Mouse (Mus musculus) kidney, postnatal 0 days (tissue): ENCODE measurements around the gene Fsd1. TPM values are rescaled to one million over a fixed set of nuclear protein-coding genes. Genes with fewer than 3 reads are reported as not detected.

ENCODE experiments used
- ATAC-seq: fragments of 200-750 bp; cut with Nextera tagmentation; replicated peaks from 2 replicates; pipeline ENCODE4 v1.8.0; 2017; ENCODE audit warnings: low read depth, moderate number of reproducible peaks, moderate TSS enrichment, moderate library complexity; ENCODE audit not compliant: low FRiP score
- DNase-seq: peaks from one replicate; pipeline ENCODE4 v3.0.0-alpha.2; 2016; ENCODE audit warnings: low spot score
- H3K27ac ChIP-seq: fragments of 300-500 bp; sonication (generic); 2 replicates; pipeline ENCODE4 v1.5.1; 2014; ENCODE audit warnings: mild to moderate bottlenecking
- H3K27me3 ChIP-seq: fragments of 300-500 bp; sonication (generic); 2 replicates; pipeline ENCODE4 v1.6.1; 2014; ENCODE audit warnings: low read length, mixed read lengths; ENCODE audit not compliant: insufficient read depth
- H3K36me3 ChIP-seq: fragments of 300-500 bp; sonication (generic); 2 replicates; pipeline ENCODE4 v1.6.1; 2014; ENCODE audit warnings: low read length, mixed read lengths; ENCODE audit not compliant: insufficient read depth
- H3K4me1 ChIP-seq: fragments of 300-500 bp; sonication (generic); replicated peaks from 2 replicates; pipeline ENCODE4 v1.6.1; 2014; ENCODE audit warnings: antibody characterized with exemption, low read length, mixed read lengths; ENCODE audit not compliant: insufficient read depth
- H3K4me2 ChIP-seq: fragments of 300-500 bp; sonication (generic); 2 replicates; pipeline ENCODE4 v1.6.1; 2014; ENCODE audit warnings: mild to moderate bottlenecking, low read length, moderate library complexity, mixed read lengths
- H3K4me3 ChIP-seq: fragments of 300-500 bp; sonication (generic); replicated peaks from 2 replicates; pipeline ENCODE4 v1.5.1; 2014; ENCODE audit warnings: low read depth, low read length
- H3K9ac ChIP-seq: fragments of 300-500 bp; sonication (generic); 2 replicates; pipeline ENCODE4 v1.6.1; 2014; ENCODE audit warnings: low read depth, low read length
- H3K9me3 ChIP-seq: fragments of 300-500 bp; sonication (generic); replicated peaks from 2 replicates; pipeline ENCODE4 v1.6.1; 2016; ENCODE audit warnings: low read length, inconsistent platforms, mixed read lengths
- CTCF ChIP-seq: IDR thresholded peaks from 2 replicates; pipeline ENCODE4 v1.5.1; 2016; ENCODE audit warnings: antibody characterized with exemption, low read depth, mild to moderate bottlenecking, moderate library complexity
- WGBS: fragments of 180-500 bp; shearing (Covaris S2); extraction: QIAGEN DNeasy Blood & Tissue Kit; methylation state at CpG from one replicate; pipeline ENCODE4 v1.1.7; 2014; 5-methylcytosine and 5-hydroxymethylcytosine counted together
- polyA plus RNA-seq: library from polyadenylated mRNA; unstranded; fragments of >200 nt; fragmentation: Nextera tagmentation; extraction: Ambion mirVana; gene quantifications from 2 replicates; pipeline ENCODE4 v1.2.1, GENCODE M21; 2015

Fsd1 gene
- polyA plus RNA-seq, 1 experiment from 2014 or later, result 6.7 TPM

DNA sequence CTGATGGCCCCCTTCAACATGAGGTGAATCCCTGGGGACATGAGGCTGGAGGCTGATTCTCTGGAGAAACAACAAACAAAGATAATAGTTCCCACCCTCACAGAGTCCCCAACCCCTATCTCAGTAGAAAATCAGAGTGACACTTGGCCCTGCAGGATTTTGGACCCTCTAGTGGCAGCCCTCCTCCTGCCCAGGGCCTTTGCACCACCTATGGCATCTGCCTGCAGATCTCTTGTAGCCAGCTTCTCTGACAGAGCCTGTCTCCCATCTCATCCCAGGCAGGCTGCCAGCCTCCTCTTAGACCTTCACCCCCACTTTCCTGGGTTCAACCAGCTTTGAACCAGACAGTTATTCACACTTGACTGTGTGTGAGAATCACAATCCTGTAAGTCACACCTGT, 25.5 kb upstream of the Fsd1 start:
- Histone ChIP-seq H3K27me3 (no peaks in the 10 kb centered on the region), H3K4me2 (no peak overlapping the region), H3K27ac (no peak overlapping the region), H3K9me3 (no peaks in the 10 kb centered on the region), H3K36me3 (0 out of 2 replicates have a peak, but pooled peaks cover 7% of the 10 kb centered on the region), H3K4me3 (no peak overlapping the region), H3K9ac (no peak overlapping the region), H3K4me1 (peaks cover 10% of the 10 kb centered on the region)
- DNase-seq, result no peak
- no peak for ATAC-seq
- TF ChIP-seq CTCF, result no peak

GRCm38 (mm10) chr17:55961631-55962030, 24.7 kb upstream of the Fsd1 start:
- DNase-seq, result no peak
- H3K36me3 ChIP-seq, result 0 out of 2 replicates have a peak, but pooled peaks cover 11% of the 10 kb centered on the region
- no peak for TF ChIP-seq CTCF

DNA sequence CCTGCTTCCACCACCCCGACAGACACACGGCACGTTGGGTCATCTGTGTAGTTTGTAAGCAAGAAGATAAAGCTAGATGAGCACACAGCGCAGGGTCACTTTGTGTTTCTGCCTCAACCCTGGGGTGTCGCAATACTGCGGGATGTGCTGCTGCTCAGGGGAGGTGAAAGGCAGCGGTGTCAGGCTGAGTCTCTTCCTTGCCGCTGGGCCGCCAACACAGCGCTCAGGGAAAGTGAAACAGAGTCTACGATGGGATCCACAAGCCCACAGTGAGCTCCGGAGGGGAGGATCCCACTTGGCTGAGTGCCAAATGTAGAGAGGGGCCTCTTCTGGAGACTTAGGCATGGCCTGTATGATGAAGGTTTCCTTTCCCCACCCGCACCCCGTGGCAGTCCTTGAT, 23.1 kb upstream of the Fsd1 start:
- Histone ChIP-seq H3K36me3 (peaks cover 22% of the 10 kb centered on the region; the same call in 1 of the 2 replicates), H3K4me3 (no peak overlapping the region), H3K9ac (no peak overlapping the region), H3K4me2 (no peak overlapping the region), H3K4me1 (peaks cover 10% of the 10 kb centered on the region), H3K27me3 (no peaks in the 10 kb centered on the region), H3K27ac (no peak overlapping the region), H3K9me3 (no peaks in the 10 kb centered on the region)
- ATAC-seq, result no peak
- no peak for TF ChIP-seq CTCF
- 76% methylated on average over 14 of the region's 14 CpGs for WGBS
- no peak for DNase-seq

More at GRCm38 (mm10) chr17:55961631-55962030, 24.7 kb upstream of the Fsd1 start:
- Histone ChIP-seq H3K27ac (no peak overlapping the region), H3K9me3 (no peaks in the 10 kb centered on the region), H3K27me3 (no peaks in the 10 kb centered on the region), H3K4me3 (no peak overlapping the region), H3K9ac (no peak overlapping the region), H3K4me1 (peaks cover 10% of the 10 kb centered on the region), H3K4me2 (no peak overlapping the region)
- no peak for ATAC-seq
- WGBS, result 95% methylated on average over 7 of the region's 7 CpGs

- H3K27me3 ChIP-seq, result no peaks in the 10 kb centered on the region
- peaks cover 22% of the 10 kb centered on the region; the same call in 1 of the 2 replicates for H3K36me3 ChIP-seq
- no peak overlapping the region for H3K9ac ChIP-seq
- no peak overlapping the region for H3K4me2 ChIP-seq
- no peak overlapping the region for H3K4me3 ChIP-seq
- H3K4me1 ChIP-seq, result peaks cover 7% of the 10 kb centered on the region; the same call in 1 of the 2 replicates
- 89% methylated on average over 10 of the region's 10 CpGs for WGBS
- H3K27ac ChIP-seq, result 0 out of 2 replicates have a peak overlapping the region, but pooled peaks have one; percentile 25
- TF ChIP-seq CTCF, result no peak
- ATAC-seq (no peak), DNase-seq (no peak)
- no peaks in the 10 kb centered on the region for H3K9me3 ChIP-seq
These were observed 21.8 kb upstream of the Fsd1 start for GRCm38 (mm10) chr17:55964496-55964895.

DNA sequence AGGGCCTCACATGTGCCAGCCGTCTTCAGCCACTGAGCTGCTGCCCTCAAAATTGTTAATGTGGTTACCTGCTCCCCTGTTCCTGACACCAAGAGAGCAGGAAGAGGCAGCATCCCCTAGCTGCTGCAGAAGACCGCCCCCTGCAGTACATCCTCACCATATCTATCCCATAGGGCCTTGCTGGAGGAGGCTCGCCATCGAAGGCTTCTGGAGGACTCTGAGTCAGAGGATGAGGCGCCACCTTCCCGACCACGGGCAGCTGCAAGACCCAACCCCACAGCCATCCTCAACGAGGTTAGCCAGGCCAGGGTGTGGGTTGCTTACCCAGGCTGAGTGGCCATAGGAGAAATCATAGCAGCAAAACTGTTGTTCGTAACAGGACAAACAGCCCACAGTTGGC, 21.3 kb upstream of the Fsd1 start:
- TF ChIP-seq CTCF, result peak; percentile 18; the same call in 1 of the 2 replicates
- Histone ChIP-seq H3K36me3 (peaks cover 22% of the 10 kb centered on the region; the same call in 1 of the 2 replicates), H3K4me3 (no peak overlapping the region), H3K27ac (no peak overlapping the region), H3K4me2 (no peak overlapping the region), H3K9me3 (no peaks in the 10 kb centered on the region), H3K9ac (no peak overlapping the region), H3K27me3 (no peaks in the 10 kb centered on the region), H3K4me1 (peaks cover 7% of the 10 kb centered on the region; the same call in 1 of the 2 replicates)
- DNase-seq (no peak), ATAC-seq (no peak)
- WGBS, result 78% methylated on average over 9 of the region's 9 CpGs

GRCm38 (mm10) chr17:55967186-55967585, 19.1 kb upstream of the Fsd1 start:
- H3K4me2 ChIP-seq, result no peak overlapping the region
- TF ChIP-seq CTCF, result no peak
- no peak overlapping the region for H3K27ac ChIP-seq
- no peak for DNase-seq
- H3K9ac ChIP-seq, result no peak overlapping the region
- WGBS, result 92% methylated on average over 4 of the region's 4 CpGs
- H3K4me3 ChIP-seq, result no peak overlapping the region
- no peak for ATAC-seq
- no peaks in the 10 kb centered on the region for H3K27me3 ChIP-seq
- no peaks in the 10 kb centered on the region for H3K9me3 ChIP-seq
- H3K36me3 ChIP-seq, result peaks cover 22% of the 10 kb centered on the region; the same call in 1 of the 2 replicates
- peaks cover 12% of the 10 kb centered on the region for H3K4me1 ChIP-seq

GRCm38 (mm10) chr17:55968210-55968609, 18.1 kb upstream of the Fsd1 start:
- Histone ChIP-seq H3K36me3 (peaks cover 22% of the 10 kb centered on the region; the same call in 1 of the 2 replicates), H3K4me2 (no peak overlapping the region), H3K27me3 (no peaks in the 10 kb centered on the region), H3K4me3 (no peak overlapping the region), H3K27ac (peak overlapping the region; percentile 47; the same call in 1 of the 2 replicates), H3K9ac (no peak overlapping the region), H3K4me1 (peaks cover 12% of the 10 kb centered on the region), H3K9me3 (no peaks in the 10 kb centered on the region)
- TF ChIP-seq CTCF, result no peak
- DNase-seq, result no peak
- 63% methylated on average over 7 of the region's 7 CpGs for whole genome bisulfite sequencing
- no peak for ATAC-seq
